Mouse (Mus musculus) naive thymus-derived CD4-positive, alpha-beta T cell, adult 2 months (primary cell): Measurements from ENCODE around the gene Ptpn9.
"Not testable (repeated sequence)": the region's sequence is repeated elsewhere in the genome, so short reads cannot be mapped to it uniquely, and the experiment has no call there.

Experiments
- DNase-seq: peaks from one replicate; pipeline ENCODE4 v3.0.0-alpha.2; 2011; ENCODE audit warnings: low read depth

The Ptpn9 gene

GRCm38 (mm10) chr9:56994286-56995197 is at the start of gene Ptpn9:
Gene Ptpn9 (plus strand): TSS chr9:56994923.
- DNase-seq: no peak

- peak; percentile 78 for DNase-seq
Measured at GRCm38 (mm10) chr9:56947481-56947880, 47.2 kb upstream of the Ptpn9 start.

DNA sequence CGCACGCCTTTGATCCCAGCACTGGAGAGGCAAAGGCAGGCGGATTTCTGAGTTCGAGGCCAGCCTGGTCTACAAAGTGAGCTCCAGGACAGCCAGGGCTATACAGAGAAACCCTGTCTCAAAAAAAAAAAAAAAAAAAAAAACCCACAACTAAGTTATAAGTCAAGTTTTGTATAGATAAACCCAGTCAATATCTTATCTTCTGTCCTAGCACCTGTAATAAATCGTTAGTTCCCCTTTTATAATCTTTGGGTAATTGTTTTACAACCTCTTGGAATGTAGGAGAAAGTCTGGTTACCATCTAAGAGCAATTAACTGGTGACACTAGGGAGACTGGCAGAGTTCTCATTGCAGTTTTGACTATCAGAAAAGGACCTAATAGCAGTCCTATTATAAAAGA is 46.0 kb upstream of the Ptpn9 start:
- not testable (repeated sequence) for DNase-seq

DNA sequence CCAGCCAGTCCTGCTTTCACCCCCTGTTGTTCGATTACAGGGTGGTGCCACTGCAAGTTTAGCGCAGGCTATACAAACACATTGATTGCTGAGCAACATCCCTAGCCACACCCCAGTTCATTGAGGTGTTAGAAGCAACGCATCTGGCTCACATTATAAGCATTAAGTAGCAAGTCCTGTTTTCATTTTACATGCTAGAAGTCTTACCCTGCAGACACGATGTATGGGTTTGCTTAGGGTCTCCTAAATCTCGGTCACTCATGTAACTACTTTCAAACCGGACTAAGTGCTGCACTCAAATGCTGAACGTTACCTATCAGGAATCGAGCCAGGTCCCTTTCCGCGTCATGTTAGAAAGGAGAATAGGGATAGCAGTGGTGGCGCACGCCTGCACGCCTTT is 45.0 kb upstream of the Ptpn9 start:
- peak; percentile 52 for DNase-seq

DNA sequence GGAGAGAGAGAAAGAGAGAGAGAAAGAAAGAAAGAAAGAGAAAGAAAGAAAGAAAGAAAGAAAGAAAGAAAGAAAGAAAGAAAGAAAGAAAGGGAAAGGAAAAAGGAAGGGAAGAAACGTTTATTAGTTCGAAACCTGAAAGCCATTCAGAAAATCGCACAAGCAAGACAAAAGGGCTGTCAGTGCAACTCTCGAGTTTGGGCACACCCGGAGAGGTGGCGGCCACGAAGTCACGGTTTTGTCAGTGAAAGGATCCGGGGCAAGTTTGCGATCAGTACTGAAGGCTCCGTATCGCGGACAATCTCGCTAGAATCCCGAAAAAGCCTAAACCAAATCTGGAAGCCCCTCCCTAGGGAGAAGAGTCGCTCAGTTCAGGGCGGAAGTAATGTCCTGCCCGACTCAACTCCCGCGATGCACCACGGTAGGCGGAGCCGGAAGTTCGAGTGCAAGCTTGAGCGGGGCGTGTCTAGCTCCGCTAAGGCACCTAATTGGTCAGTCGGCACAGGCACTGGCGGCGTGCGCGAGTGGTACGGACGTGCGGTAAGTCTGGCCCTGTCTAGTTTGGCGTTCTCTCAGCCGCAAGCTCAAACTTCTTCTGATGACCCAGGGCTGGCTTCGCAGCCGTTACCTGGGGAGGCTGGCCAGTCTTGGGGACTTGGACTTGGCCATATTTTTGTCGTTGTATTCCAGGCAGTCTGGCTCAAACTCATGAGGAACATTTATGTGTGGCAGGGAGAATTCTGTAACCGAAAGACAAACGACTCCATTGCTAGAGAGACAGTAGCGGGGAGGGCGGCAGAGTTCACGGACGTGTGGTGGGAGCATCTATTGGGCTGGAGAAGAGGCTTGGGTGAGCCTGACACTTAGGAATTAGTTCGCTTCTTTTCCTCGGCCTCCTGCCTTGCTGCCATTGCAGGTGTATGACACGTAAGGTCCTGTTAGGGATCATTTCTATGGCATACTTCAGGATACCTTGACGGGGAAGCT is 44.0 kb upstream of the Ptpn9 start, which contains the start of gene Snupn:
Gene Snupn (plus strand): TSS at position 465 of the 987 bp plus-strand sequence.
- DNase-seq: peak; percentile 97

DNA sequence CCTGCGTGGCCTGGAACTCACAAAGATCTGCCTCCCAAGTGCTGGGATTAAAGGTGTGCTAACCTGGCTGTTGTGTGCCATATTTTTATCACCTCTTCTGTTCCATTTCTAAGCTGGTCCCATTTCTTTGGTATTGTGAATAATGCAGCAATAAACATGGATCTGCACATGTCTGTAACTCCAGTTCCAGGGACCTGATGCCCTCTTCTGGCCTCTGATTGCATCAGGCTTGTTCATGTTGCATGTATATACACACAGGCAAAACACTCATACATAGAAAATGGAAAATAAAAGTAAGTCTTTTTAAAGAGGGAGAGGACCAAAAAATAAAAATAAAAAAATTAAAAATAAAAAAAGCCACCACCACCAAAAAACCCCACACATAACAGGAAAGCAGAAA is 41.2 kb upstream of the Ptpn9 start:
- DNase-seq: no peak

DNA sequence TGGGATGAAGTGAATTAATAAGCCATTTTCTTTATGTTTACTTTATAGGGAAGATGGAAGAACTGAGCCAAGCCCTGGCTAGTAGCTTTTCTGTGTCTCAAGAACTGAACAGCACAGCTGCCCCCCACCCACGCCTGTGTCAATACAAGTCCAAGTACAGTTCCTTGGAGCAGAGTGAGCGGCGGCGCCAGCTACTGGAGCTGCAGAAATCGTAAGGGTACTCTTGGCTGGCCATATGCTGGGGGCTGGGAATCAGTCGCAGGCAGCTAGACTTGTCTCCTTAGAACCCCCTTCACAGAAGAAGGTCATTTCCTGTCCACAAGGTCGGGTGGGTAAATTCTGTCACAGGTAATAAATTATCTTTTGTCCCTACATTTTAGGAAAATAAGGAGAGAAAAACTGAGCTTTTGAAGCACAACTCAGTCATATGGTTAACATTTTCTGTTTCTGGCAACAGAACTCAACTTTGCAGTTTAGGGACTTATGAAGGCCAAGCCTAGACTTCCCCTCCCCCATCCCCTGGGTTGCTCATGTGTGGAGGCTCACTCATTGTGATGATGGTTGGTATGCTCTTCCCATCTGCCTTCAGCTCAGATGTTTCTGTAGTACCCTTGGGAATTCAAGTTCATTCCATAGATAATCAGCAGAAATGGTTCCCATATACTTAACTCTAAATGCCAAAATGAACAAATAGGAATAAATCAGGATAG is 37.6 kb upstream of the Ptpn9 start:
- no peak for DNase-seq

- DNase-seq: no peak
Measured at GRCm38 (mm10) chr9:56958689-56959088, 36.0 kb upstream of the Ptpn9 start.

- no peak for DNase-seq
Measured at GRCm38 (mm10) chr9:56961591-56961990, 33.1 kb upstream of the Ptpn9 start.

GRCm38 (mm10) chr9:56970158-56970557 is 24.6 kb upstream of the Ptpn9 start:
- no peak for DNase-seq

DNA sequence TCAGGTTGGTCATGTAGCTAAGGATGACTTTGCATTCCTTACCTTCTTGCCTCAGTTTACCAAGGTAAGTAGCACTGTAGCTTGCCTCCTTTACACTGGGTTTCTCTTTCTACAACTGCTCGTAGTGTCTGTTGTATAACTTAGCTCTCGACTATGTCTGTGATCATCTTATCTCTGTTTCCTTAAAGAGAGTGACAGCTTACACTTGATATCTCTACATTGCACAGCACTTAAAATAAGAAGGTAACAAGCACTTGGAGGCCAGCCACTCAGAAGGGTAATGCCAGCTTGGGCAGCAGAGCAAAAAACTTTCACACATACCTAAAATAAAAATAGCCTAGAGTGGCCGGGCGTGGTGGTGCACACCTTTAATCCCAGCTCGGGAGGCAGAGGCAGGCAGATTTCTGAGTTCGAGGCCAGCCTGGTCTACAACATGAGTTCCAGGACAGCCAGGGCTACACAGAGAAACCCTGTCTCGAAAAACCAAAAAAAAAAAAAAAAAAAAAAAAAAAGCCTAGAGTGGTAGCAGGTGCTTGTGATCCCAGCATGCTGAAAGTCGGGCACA is 20.7 kb upstream of the Ptpn9 start:
- DNase-seq: no peak

DNA sequence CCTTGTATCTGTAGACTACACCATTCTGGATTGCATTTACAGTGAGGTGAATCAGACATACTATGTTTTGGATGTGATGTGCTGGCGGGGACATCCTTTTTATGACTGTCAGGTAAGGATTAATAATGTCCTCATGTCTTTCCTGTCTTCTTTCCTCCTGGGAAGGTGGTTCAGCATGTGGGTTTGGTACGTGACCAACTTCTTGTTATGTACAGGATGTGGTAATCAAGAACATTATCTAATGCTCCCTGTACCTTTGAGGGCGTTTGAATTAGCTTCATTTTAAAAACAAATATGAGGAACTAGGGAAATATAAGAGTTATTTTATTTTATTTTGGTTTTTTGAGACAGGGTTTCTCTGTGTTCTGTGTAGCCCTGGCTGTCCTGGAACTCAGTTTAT is 19.5 kb upstream of the Ptpn9 start:
- no peak for DNase-seq

GRCm38 (mm10) chr9:56980186-56980585 is 14.5 kb upstream of the Ptpn9 start:
- DNase-seq: no peak

DNA sequence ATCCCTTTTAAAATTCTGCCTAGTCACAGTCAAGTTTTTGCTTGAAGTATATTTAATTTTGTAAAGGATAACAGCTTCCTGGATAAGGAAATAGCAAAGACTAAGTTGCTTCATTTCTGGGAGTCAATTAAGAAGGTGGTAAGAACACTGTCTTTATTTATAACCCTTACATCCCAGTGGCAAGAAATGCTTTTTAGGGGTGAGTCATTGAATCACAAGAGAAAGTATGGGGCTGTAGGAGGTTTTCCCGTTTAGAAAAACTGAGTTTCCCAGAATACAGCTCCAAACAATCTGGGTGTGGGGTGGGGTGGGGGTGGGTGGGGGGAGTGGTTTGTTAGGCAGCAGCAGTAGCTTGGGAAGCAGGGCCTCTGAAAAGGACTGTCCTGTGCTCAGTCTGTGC is 13.2 kb upstream of the Ptpn9 start:
- no peak for DNase-seq

- peak; percentile 74 for DNase-seq
Measured at GRCm38 (mm10) chr9:56995198-56996027, 690 bp downstream of the Ptpn9 start.

- no peak for DNase-seq
Measured at GRCm38 (mm10) chr9:56996028-56996346, 1.3 kb downstream of the Ptpn9 start.

DNA sequence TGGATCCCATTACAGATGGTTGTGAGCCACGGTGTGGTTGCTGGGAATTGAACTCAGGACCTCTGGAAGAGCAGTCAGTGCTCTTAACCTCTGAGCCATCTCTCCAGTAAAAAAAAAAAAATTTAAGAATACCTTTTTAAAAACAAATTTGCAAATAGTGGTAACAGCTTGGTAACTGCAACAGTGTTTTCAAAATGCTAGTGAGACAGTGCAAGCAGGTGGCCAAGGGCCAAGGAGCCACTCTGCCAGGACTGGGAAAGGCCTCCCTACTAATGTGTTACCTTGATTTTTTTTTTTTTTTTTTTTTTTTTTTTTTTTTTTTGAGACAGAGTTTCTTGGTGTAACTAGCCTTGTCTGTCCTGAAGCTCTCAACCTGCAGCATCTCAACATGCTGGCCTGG is 2.5 kb downstream of the Ptpn9 start:
- not testable (repeated sequence) for DNase-seq

DNA sequence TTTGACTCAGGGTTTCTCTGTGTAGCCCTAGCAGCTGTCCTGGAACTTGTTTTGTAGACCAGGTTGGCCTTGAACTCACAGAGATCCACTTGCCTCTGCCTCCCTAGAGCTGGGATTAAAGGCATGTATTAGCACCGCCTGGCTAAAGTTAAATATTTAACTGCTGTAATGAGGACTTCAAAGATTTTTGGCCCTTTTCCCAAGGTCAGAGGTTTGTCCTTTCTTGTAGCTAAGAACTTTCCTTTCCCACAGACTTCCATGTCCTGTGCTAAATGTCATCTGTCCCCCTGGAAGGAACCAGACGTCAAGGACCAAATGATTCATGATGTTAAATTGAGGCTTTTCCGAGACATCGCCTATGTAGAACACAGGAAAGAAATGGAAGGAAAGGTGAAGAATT is 8.3 kb downstream of the Ptpn9 start:
- no peak for DNase-seq

DNA sequence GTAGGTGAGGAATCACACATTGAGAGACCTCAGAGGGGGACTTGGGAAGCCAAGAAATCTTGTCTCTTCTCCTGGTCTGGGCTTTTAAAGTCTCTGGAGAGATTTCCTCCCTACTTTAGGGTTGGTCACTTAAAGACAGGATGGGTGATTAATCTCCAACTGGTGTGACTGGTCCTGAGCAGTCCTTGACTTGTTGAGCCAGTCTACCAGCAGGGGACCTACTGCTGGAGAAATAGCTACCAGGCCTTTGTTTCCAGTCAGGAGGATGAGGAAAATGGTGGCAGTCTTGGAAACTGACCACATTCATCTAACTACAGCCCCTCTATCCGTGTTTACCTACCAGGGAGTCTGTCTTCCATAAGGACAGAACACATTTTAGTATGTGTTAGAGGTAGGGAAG is 17.7 kb downstream of the Ptpn9 start:
- DNase-seq: no peak

DNA sequence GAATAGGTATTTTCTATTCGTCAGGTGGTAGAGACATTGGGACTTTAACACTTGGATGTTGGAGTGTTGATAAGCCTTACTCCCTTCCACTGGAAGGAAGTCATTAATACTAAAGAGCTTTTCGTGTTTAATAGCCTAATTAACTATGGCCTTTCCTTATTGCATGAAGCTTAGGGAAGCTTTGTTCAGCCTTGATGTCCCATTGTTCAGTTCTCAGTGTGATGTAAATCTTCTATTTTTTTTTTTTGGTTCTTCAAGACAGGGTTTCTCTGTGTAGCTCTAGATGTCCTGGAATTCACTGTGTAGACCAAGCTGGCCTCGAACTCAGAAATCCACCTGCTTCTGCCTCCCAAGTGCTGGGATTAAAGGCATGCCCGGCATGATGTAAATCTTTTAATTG is 18.2 kb downstream of the Ptpn9 start:
- no peak for DNase-seq

GRCm38 (mm10) chr9:57013756-57014155 is 19.0 kb downstream of the Ptpn9 start:
- no peak for DNase-seq
